Mouse (Mus musculus) bone marrow macrophage, adult 2 months (primary cell): ENCODE measurements around the gene Cope.

Experiments
- CTCF ChIP-seq: IDR thresholded peaks from 2 replicates; pipeline ENCODE4 v1.5.1; 2012; ENCODE audit warnings: low read depth, mild to moderate bottlenecking, low read length, moderate library complexity
- POLR2A ChIP-seq: IDR thresholded peaks from 2 replicates; pipeline ENCODE4 v1.6.1; 2012; ENCODE audit warnings: mild to moderate bottlenecking, low read depth, low read length, borderline replicate concordance

DNA sequence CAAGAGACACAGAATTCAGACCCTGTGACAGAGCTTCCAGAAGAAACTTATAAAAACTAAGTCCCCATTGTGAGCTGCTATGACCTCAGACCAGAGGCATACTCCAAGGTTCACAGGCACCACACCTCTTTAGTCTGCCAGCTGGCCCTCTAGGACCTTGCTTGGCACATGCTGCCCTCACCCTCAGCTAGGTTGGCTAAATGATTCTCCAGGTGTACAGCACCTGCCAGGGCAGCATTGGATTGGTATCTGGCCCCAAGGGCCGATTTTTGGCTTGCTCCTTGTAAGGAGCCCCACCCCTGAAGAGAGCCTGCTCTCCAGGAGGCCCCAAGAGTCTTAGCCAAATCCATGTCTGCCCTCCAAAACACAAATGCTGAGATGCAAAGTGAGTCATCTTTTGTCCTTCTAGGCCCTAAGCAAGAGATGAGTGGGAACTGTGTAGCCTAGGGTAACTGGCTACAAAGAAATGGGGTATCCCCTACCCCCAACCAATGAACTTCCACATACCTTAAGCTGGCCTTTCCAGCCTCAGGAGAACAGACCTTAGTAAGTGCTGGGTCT, 45.6 kb downstream of the Cope start:
- TF ChIP-seq POLR2A (no peak), CTCF (no peak)
